Mouse (Mus musculus): Measurements from ENCODE around the gene Wdr66. TPM values are rescaled to one million over a fixed set of nuclear protein-coding genes. Genes with fewer than 3 reads are reported as not detected.

The Wdr66 gene
- total RNA-seq, 4 experiments from 2014 or later, result 0.59 to 1.8 (median 1.3) TPM

GRCm38 (mm10) chr5:123270917-123271316, 19.0 kb downstream of the Wdr66 start:
- no peak for DNase-seq

DNA sequence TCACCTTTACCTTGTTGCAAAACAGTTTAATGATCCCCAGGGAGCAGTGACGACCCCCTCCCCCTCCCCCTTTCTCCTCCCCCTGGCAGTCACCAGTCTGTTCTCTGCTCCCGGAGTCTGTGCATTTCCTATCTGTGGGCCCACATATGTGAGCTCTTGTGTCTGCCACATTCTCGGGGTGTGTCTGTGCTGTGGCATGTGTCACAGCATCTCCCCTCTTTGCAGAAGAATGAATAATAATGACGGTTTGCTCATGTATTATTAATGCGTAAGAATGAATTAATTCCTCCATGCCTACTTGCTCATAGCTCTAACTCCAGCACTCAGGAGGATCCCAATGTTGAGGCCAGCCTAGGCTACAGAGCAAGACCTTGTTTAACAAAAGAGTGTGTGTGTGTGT, 21.0 kb downstream of the Wdr66 start:
- DNase-seq, result no peak

DNA sequence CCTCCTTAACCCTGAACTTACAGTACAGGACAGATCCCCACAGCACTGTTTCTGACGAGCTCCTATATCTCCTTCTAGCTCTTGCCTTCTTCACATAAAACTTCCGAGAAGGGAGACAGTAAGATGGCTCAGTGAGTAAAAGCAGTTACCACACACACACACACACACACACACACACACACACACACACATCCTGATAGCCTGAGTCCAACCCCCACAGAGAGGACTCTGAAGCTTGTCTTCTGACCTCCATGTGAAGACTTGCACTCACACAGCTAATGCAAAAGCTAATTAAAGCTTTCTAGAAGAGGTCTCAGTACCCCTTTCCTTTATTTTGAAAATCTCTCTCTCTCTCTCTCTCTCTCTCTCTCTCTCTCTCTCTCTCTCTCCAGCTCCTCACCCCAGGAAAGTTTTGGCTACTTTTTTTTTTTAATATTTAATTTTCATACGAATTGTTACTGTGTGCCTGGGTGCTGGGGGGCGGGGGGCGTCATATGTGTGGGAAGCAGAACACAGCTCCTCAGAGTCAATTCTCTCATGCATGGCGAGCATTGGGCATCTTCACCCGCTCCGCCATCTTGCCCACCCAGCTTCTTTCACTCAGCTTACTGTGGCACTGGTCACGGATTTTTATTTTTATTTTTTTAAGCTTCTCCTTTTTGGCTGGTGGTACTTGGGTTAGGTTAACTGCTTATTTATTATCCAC, 24.9 kb downstream of the Wdr66 start:
- DNase-seq, result no peak

DNA sequence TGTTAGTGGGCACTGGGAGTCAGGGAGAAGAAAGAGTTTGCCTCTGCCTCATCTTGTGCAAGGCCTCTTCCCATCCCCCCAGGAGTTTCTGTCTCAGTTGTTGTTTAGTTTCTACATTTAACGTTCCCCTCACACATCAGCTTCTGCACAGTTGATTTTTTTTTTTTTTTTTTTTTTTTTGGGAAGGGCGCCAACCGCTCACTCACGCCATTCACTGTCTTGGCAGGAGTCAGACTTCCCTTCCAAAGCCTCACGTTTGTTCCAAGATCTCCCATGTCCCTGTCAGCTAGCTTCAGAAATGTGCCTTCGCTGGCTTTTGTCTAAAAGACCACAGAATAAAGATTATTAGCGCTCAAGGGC, 25.4 kb downstream of the Wdr66 start:
- DNase-seq, result no peak

DNA sequence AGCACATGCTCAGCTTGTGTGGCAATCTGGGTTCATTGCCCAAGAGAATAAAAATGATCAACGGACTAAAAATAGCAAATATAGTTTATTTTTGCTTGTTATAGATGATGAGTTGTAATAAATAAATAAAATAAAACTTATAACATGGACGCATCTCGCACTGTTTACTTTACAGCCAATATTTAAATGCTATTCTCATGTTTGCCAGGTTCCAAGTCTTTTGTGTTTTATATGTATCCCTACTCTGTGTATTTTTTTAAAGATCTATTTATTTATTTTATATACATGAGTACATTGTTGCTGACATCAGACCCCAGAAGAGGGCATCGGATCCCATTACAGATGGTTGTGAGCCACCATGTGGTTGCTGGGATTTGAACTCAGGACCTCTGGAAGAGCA, 25.8 kb downstream of the Wdr66 start:
- no peak for DNase-seq

GRCm38 (mm10) chr5:123279248-123279647, 27.3 kb downstream of the Wdr66 start:
- DNase-seq, result no peak

GRCm38 (mm10) chr5:123281336-123282136, 29.6 kb downstream of the Wdr66 start:
- no peak for DNase-seq

DNA sequence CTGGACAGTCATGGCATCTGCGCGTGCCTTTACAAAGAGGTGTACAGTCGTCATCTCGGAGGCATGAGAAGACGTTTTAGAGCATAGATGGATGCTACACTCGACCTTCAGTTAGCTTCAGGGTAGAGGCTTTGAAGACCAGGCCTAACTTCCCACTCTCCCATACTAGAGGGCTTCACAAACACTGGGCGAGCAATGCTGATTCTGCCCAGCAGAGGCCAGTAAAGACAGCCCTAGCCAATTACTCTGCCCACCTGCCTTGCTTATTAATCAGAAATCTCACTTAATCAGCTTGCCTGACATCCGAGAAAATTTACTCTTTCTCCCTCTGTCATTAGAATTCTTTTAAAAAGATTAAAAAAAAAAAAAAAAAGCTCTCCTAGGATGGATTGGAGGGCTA, 33.3 kb downstream of the Wdr66 start:
- no peak for DNase-seq

DNA sequence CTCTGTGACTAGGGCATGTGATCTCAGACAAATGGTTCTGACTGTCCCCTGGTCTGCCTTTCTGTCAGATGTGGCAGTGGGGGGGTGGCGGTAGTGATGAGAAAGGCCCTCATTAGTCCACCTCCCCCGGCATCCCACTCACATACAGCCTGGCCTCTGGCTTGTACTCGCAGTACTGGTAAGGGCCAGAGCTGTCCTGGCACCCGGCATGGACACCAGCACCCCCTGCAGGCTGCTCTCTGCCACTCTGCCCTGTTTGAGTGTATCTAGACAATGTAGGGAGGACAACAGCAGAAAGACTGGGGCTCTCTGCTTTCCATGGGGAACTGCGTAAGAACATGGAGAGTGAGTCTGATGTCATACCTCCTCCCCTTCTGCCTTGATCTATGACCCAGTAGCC, 36.2 kb downstream of the Wdr66 start:
- no peak for DNase-seq

DNA sequence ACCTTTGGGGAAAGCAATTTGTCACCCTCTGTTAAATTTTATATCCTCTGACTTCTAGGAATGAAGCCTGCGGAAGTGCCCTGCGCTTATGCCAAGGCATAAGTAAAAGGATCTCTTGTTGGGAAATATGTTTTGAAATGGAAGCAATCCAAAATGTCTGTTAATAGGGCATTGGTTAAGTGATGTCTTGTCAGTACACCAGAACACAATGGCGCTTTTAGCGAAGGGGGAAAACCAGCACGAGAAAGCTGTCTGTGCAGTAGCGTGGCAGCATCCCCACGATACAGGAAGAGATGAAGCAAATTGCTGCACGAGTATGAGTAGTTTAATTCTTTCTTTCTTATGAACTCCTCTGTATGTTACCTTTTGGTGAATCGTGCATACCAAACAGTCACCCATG, 42.8 kb downstream of the Wdr66 start:
- DNase-seq, result no peak

DNA sequence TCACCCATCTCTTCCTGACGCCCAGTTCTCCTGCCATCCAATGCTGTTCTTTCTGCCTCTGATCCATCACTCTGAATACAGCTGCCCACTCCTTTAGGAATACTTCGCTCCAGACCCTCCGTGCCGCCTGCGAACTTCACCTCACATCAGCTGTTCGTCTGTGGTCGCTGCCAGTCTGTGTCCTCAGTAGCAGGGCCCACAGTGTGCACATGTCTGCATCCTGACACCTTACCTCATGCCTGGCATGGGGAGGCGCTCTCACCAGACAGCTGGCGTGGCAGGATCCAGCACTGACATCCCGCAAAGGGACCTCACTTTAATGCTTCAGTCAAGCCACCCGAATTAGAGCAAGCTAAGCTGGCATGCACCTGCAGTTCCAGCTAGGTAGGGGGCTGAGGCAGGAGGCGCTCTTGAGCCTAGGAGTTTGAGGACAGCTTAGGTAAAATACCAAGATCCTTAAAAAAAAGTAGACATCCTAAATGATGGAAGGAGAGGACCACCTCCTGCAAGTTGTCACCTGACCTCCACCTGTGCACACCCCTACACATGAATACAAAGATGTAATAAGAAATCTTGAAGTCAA, 44.4 kb downstream of the Wdr66 start:
- no peak for DNase-seq

DNA sequence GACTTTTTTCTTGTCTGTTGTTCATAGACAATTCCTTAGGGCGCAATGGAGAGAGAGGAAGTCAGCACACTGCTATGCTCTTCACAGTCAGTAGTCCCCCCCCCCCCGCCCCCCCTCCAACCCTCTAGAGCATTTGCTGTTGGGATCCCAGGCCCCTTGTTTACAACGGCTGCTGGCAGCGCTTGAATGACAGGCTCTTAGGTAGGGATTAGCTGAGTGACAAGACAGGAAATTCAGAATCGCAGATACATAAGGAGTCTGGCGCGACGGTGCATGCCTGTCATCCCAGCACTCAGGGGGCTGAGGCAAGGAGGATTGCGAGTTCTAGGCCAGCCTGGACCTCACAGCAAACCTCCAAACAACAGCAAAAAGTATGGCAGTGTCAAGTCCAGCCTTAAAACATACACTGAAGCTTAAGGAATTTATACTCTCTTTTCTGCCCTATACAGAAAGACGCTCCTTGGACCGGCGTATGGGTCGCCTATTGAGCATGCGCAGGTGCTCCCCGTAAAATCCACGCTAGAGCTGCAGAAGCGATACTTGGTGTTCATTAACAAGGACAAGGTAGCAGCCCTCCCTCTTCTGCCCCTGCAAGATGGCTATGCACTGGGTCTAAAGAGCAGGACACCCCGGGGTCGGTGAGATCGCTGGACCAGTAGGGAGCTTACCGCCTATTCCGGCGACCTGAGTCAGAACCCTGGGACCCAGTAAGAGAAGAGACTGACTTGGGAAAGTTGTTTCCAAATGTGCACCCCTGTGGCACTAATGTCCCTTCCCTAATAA, 45.3 kb downstream of the Wdr66 start:
- DNase-seq, result no peak

- DNase-seq, result no peak
These were observed 45.9 kb downstream of the Wdr66 start for GRCm38 (mm10) chr5:123297830-123298229.

DNA sequence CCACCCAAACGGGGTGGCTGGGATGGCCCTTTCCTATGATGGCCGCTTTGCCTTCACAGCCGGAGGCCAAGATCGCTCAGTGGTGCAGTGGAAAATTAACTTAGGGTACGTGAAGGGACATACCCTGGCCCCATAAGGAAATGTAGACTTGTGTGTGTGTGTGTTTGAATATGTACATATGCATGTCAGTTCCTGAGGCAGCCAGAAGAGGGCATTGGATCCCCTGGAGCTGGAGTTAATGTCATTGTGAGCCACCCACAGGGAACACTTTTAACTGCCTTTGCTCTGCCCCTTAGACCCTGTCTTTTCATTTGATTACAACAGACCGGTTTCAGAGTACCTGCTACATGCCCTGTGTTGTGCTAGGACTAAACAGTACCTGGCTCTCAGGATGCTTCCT, 46.6 kb downstream of the Wdr66 start:
- DNase-seq, result no peak

DNA sequence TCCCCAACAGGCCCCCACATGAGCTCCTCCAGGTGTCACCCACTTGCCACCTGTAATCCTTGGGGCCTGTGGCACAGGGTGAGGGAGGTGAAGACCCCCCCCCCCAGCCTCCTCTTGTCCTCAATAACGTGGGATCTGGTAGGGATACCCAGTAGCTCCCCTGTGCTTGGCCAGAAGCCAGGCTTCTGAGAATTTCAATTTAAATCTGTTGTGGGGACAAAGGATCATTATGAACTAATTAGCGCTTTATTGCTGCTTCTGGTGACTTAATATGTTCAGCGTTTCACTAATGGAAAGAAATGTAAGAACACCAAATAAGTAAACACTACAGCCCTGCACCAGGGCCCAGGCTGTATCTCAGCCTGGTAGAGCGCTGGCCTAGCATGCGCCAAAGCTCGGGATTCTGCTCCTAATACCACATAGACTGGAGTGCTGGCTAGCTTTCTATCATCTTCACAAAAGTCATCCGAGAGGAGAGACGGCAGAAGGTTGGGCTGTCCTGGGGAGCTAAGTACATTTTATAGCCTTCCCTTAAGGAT, 48.7 kb downstream of the Wdr66 start:
- DNase-seq, result no peak

- no peak for DNase-seq
These were observed 50.0 kb downstream of the Wdr66 start for GRCm38 (mm10) chr5:123301780-123302521.

GRCm38 (mm10) chr5:123307630-123308282, 55.9 kb downstream of the Wdr66 start:
- no peak for DNase-seq

DNA sequence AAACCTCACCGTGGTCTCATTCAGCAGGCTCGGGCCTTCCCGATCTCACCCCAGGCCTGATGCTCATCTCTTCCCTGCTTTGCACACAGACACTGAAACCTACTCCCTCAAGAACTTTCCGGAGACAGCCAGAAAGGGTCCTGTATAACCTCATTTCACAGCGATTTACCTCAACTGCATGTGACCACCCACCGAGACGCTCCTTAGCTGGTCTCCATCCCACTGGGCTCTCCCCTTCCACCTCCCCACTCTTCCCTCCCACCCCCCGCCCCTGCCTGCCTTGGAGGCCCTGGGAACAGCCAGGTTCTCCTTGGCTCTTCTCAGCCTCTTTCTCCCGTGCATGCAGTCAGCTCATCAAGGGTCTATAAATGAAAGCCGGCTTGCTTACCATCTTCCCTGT, 57.9 kb downstream of the Wdr66 start:
- DNase-seq, result no peak

- DNase-seq, result no peak
These were observed 58.3 kb downstream of the Wdr66 start for GRCm38 (mm10) chr5:123310221-123310620.

- DNase-seq, result no peak
These were observed 61.2 kb downstream of the Wdr66 start for GRCm38 (mm10) chr5:123313058-123313630.

DNA sequence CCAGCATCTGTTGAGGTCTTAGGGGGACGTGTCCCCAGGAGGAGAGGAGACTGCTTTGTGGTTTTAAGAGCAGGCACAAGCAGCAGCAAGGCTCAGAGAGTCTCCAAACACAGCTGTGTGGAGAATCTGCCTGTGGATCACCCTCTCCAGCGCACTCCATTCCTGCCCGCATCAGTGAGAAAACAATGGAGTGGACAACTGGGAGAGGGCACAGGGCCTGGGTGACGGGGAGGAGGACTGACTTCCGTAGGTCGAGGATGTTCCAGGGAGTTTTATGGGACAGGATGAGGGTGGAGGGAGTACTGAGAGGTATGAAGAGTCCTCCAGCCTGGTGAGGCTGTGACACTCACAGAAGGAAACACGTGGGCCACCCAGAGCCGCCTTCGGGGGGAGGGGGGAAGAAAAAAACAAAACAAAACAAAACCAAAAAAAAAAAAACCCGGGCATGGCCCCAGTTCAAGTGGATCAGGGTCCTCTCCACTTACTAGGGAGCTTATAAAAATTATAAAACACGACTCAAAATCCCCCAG, 62.0 kb downstream of the Wdr66 start:
- no peak for DNase-seq

Data from adrenal gland, adult 8-10 months (tissue).